Mouse (Mus musculus): ENCODE data around the gene Lysmd1.

Gene Lysmd1

GRCm38 (mm10) chr3:95174011-95174592, 40.2 kb downstream of the Lysmd1 start:
- peak; percentile 79 for DNase-seq

GRCm38 (mm10) chr3:95176500-95176899, 42.6 kb downstream of the Lysmd1 start:
- no peak for DNase-seq

DNA sequence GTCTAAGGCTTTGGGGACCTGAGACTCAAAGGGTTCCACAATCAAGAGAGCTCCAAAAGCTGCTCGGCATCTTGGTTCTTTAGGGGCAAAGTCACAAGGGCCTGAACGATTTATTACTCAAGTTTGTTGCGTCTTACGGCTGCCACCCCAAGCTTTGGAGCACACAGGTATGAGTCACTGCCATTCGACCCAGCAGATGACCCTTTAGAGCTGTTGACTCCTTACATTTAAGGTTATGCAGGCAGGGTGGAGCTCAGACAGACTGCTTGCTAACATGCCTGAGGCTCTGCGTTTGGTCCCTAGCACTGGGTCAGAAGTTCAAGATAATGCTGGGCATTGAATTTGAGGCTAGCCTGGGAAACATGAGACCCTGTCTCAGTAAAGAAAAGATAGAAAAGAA, 43.7 kb downstream of the Lysmd1 start:
- DNase-seq: no peak

DNA sequence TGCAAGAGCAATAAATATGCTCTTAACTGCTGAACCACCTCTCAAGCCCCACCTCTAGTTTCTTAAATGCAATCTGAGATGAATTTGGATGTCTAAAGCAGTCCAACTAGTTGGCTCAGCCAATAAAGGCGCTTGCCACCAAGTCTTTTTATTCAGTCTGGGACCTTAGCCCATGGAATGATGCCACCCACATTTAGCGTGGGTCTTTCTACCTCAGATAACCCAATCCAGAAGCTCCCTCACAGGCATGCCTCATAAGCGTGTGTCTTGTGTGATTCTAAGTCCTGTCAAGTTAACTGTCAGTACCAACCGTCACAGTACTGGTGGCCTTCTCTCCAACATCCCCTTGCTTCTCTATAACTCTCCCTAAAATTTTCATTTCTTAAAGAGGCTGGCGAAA, 45.1 kb downstream of the Lysmd1 start:
- no peak for DNase-seq

DNA sequence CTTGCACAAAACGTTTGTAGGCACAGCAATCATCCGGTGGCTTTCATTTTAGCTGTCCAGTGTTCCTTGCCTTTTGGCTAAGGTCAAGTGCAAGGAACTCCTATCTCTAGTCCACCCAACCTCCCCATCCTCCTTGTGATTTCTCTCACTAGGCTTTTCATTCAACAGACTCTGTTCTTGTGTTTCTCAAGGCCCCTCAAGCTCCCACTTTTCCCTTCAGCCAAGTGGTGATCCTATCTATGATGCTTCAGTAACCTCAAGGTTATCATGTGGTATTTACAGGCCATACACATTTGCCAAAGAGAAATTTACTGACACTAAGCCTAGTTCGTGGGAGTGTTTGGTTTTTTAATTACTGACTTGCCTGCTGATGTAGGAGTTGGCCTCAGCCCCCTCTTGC, 46.0 kb downstream of the Lysmd1 start:
- DNase-seq: no peak

DNA sequence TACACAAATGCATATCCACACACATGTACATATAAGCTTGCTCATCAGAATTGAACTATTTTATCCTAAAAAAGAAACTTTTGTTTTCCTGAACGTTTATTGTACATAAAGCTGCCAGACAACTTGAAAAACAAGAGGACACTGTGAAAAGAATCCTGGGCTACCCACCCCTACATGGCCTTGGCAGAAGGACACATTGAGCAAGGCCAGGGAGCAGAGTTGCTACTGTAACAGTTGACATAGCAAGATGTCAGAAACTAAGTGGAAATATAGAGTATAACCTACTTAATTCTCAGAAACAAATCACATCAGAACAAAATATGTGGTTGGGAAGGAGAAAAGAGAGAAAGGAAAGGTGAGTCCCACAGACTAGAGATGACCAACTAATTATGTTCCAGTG, 48.0 kb downstream of the Lysmd1 start:
- no peak for DNase-seq

GRCm38 (mm10) chr3:95184796-95185577, 51.1 kb downstream of the Lysmd1 start:
- no peak for DNase-seq

- DNase-seq: no peak
Measured at GRCm38 (mm10) chr3:95186100-95186499, 52.2 kb downstream of the Lysmd1 start.

GRCm38 (mm10) chr3:95186888-95187287, 53.0 kb downstream of the Lysmd1 start:
- DNase-seq: no peak

Data from cerebellum, adult 11-12 months (tissue).